Mouse (Mus musculus) gonadal fat pad, adult 2 months (tissue): ENCODE results near the gene Gm7168. TPM values are rescaled to one million over a fixed set of nuclear protein-coding genes. Genes with fewer than 3 reads are reported as not detected.
"Not testable (repeated sequence)": the region's sequence is repeated elsewhere in the genome, so short reads cannot be mapped to it uniquely, and the experiment has no call there.

Source experiments
- DNase-seq: peaks from one replicate; pipeline ENCODE4 v3.0.0-alpha.2; 2012; ENCODE audit warnings: low read depth
- polyA plus RNA-seq: library from polyadenylated mRNA; depleted of rRNA; stranded (reverse); fragments of >200 nt; gene quantifications from 2 replicates; pipeline ENCODE4 v1.2.3, GENCODE M21; 2012; rRNA removed

Gene Gm7168
- not detected in 2 replicates for polyA plus RNA-seq

DNA sequence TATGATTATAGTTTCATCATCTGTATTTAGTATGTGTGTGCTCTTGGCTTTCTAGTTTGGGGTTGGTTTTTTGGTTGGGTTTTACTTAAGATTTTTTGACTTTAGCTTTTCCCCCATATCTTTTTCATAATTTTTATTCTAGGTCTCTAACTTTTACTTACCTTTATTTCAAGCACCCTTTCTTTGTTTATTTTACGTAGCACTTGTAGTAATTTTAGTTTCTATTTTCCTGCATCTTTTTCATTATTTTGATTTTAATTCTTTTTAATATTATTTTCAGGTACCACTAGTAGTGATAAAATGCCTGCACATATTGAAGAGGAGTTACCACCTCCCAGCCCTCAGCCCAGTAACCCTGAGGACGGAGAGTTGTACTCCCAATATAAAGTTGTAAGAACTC lies at the start of gene Gm7168:
Gene Gm7168, plus strand, starts transcription at position 301 of the 400 bp plus-strand sequence.
- DNase-seq = not testable (repeated sequence)

DNA sequence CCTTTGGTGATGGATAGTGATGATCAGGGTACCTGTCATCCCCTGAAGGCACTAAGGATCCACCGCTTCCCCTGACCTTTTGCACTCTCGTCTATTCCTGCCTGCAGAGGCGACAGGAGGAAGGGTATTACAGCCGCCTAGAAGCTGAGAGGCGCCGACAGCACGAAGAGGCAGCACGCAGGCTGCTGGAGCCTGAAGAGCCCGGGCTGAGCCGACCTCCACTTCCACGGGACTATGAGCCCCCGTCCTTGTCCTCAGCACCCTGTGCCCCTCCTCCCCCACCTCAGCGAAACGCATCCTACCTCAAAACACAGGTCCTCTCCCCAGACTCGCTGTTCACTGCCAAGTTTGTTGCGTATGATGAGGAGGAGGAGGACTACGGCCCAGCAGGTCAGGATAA lies 49.3 kb upstream of the Gm7168 start:
- DNase-seq = no peak

DNA sequence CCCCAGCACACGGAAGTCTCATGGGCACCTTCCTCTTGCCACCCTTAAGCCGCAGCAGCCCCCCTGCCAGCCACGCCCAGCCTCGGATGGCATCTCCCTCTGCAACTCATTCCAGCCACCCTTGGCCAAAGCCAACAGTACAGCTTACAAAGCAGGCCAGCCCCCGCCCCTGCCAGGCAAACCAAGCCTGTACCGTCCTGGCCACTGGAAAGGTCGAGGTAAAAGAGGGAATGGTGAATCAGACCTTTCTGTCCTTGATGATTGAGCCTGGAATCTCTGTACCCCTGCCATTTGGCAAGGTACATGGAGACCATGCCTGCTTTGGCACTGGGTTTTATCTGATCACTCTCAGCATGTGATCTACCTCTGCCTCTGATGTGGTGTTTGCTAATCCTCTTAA lies 48.9 kb upstream of the Gm7168 start:
- no peak for DNase-seq

DNA sequence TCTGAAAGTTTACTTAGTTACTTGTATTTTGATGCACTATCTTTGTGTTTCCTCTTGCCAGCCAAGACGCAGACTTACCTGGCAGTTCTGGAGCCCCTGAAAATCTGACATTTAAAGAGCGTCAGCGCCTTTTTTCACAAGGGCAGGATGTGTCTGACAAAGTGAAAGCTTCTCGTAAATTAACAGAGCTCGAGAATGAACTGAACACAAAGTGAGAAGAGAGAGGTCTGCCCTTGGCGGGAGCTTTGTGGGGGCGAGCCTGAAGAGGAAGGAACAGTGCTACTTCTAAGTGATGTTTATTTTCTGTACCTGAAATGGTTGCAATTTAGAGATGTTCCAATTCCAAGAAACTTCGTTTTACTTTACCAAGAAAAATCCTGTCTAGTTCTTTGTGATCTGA lies 44.4 kb upstream of the Gm7168 start:
- DNase-seq = no peak

DNA sequence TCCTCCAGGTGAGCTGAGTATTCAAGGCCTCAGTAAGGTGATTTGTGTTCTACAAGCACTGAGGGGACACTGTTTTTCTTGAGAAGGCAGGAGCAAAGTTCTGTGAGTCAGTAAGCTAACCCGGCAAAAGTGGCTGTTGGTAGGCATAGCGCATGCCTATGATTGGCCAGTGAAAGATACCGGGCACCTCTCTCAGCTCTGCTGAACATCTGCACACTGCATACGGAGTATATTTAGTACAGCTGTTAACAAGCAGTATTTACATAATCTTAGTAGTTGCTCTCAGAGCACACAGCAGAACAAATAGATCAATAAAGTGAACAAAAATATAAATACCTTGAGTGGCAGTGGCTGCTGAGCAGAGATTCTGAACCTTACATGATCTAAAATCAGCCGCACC lies 41.1 kb upstream of the Gm7168 start:
- DNase-seq = no peak

DNA sequence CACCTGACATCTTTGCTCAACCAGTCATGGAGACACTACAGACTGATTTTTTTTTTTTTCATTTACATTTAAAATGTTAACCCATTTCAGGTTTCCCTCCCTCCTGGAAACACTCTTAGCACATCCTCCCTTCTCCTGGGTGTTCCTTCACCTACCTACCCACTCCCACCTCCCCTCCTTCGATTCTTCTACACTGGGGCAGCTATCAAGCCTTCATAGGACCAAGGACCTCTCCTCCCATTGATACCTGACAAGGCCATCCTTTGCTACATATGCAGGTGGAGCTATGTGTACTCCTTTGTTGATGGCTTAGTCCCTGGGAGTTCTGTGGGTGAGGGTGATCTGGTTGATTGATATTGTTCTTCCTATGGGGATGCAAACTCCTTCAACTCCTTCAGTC lies 40.5 kb upstream of the Gm7168 start:
- no peak for DNase-seq

DNA sequence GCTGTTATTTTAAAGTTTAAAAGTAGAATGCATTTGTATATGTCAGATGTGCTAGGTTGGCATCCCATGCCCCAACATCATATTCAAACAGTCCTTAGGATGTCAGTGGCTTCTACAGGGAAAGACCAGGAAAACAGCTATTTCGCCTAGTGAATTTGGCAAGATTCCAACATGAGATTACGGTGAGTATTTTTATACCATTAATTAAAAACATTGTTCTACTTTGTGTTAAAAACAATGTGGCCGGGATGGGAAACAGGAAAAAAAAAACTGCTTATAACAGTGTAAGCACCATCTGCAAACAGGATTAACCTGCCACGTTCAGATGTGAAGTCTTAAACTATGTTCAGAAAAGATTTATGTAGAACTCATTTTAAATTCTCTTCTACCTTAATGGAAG lies 34.2 kb upstream of the Gm7168 start:
- no peak for DNase-seq

DNA sequence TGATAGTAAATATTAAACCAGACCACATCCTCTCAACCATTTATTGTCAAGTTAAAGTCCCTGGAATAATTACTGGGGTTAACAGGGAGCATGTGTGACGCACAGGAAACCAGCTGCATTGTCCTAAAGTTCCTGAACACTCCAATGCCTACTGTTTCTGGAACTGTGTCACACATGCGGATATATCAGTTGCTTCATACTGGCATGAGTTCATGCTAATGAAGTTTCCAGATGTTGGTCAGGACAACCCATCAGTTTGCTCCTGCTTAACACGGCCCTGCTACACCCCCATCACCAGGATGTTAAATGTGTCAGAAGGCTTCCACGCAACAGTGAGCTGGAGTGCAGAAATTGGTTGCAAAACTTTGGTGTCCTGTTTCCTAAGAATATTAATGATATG lies 33.6 kb upstream of the Gm7168 start:
- DNase-seq = no peak

DNA sequence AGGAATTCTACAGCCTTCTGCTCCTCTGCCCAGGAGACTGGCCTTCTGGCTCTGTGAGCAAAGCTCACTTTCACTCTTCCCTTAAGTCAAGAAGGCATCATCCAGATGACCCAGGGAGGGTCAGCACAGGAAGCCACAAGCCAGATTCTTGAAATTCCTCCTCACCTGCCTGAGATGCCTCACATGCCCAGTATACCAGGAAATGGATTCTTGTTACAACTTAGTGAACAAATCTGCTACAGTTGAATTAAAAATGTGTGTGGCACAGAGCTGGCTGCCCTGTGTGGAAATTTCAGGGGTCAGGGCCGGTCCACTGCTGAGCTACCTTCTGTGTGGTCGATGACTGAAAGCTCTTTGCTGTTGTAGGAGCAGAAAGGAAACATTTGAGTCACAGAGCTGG lies 27.4 kb upstream of the Gm7168 start:
- no peak for DNase-seq

DNA sequence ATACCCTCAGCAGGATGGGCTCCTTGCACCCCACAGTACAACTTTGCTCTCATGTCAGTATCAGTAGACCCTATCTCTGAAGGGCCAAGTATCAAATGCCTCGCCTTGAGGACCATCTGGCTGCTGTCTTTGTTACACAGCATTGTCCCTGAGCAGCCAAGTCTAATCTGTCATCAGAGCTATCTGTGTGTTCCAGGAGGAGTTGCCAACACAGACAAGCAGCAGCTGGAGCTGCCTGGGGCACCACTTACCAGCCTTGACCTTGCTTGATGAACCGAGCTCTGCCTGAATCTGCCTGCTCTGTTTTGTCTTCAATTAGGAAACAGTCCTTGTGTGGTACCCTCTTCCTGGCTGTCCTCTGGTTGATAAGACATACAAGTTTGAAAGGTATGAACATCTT lies 24.8 kb upstream of the Gm7168 start:
- DNase-seq = peak; percentile 81

DNA sequence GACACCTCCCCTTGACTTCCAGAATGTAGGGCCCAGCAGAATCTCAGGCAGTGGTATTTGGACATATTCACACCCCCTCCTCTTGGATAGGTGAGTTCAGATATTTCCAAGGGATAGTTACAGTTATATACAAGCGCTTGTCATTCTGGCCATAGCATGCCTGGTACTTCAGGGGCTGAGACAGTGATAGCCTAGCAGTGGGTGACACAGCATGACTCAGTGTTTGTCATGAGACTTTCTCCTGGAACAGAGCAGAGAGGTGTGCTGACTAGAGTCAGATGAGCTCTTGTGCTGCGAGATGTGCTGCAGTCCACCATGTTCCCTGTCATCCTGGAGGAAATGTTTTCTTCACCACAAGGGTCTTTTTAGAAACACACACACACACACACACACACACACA lies 23.6 kb upstream of the Gm7168 start:
- DNase-seq = no peak

DNA sequence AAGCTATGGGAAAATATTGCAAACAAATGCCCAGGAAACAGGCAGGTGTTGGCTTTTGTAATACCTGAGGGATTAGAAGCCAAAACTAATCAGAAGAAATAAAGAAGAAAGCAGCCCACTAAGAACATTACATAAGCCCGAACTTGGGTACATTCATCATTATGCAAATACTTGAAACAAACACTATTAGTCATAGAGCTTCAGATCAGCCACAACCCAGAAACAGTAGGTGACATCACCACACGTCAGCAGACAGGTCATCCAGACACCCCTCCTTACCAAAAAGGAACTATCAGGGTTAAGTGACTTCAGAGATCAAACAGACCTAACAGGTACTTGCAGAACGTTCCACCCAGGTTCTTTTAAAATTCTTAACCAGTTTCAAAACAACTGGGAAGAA lies 22.2 kb upstream of the Gm7168 start:
- no peak for DNase-seq

DNA sequence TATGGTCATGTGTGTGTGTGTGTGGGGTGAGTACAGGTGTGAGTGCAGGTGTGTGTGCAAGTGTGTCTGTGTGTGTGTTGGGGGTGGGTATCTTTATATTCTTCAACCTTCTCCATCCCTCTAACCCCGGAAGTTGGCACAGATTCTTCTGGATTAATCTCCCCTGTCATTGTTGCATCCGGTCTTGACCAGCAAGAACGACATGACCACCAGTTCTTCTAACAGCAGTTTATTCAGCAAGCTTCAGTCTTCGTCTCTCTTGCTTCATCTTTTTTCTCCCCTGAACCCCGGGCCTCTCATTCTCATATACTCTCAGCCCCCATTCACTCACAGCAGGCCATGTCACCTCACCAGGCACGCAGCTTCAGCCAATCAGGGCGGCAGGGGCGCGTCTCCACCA lies 17.8 kb upstream of the Gm7168 start:
- DNase-seq = no peak

DNA sequence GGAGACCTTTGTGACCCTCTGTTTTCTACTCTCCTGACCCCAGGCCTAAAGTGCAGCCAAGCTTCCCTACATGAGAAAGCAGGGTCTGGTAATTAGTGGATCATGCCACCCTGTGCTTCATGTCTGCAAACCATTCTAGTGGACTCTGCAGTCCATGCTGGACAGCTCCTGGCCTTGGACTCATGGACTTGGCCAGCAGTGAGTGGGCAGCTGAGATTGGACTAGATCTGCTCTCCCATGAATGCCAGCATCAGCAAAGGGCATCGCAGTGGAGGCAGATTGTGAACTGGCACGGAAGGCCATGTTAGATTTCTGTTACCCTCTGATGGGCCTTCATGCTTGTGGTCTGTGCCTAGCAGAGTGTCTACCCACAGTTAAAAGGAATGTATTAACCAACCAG lies 12.8 kb upstream of the Gm7168 start:
- DNase-seq = not testable (repeated sequence)

DNA sequence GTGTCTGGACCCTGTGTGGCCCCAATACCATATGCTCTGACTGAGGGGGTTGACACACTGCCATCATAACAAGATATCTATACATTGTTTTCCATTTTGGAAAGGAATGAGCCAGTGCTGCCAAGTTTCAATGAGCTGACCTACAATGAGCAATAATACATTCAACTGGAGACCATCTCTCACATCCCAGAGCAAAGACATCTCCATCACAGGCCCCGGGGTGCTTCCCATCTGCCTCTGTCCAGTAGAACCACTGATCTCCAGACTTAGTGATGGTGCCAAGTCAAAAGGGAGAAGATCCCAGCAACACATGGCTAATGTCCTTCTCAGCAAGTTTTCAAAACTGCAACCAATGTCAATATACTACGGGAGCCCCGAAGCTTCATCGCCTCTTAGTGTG lies 10.4 kb upstream of the Gm7168 start:
- DNase-seq = no peak

DNA sequence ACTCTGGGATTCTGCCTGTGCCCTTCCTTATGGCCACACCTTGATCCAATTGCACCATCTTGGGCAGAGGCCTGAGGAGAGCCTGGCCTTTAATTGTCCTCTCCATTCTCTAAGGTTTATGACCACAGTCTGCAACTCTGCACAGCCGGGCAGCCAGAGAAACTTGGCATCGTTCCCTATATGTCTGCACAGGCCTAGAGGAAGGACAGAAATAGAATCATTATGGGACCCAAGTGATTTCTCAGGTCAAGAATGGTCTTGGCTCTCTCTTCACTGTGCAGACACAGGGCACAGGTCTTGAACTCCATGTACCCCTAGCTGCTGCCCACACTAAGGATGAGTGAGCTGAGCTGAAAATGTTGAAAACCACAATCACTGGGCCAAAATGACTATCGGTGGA lies 9.5 kb upstream of the Gm7168 start:
- DNase-seq = no peak

DNA sequence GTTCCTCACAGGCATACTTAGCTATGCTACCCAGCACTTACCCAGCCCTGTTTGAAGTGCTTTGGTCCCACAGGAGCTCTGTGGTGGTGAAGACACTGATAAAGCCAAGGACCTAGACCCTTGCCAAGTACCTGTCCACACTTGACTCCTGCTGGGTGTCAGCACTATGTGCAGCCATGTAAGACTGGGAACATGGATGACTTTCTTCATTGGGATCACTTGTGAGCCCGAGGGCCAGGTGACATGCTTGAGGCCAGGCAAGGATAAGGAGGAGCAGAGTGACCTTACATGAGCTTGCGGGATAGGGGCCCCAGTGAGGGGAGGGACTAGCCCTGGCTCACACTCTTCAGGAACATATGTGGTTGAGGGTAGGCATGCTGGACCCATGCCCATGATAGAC lies 8.9 kb upstream of the Gm7168 start:
- DNase-seq = not testable (repeated sequence)

DNA sequence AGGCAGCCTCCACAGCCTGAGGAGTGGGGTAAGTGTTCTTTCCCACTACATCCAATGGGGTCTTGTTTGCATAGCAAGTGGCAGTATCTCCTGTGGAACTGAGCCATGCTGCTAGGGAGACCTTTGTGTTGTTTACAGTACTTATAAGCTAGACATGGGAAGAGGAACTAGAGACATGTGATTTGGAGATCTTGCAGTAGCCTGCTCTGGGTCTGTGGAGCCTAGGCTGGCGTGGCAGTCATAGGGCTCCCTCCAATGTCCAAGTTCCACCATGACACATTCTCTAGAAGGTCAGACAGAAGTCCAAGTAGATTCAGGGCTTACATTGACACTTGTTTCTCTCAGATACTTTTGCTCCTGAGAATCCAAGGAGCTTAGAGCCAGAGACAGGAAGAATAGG lies 7.7 kb upstream of the Gm7168 start:
- no peak for DNase-seq

DNA sequence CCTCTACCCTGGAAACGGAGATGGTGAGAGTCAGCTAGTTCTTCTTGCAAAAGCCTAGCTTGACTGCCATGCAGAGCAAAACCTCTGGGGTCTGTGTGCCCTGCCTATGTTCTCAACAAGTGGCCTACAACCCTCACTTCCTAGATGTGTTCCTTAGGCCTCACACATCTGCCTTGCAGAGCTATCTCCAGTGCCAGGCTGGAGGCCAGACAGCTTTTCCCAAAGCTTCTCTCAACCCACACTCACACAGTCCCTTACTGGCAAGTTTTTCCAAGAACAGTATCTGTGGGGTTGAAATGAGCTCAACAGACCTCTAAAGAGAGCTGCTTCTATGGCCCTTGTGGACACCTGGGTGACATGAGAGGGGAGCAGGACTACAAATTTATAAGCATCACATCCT lies 3.4 kb downstream of the Gm7168 start:
- not testable (repeated sequence) for DNase-seq

DNA sequence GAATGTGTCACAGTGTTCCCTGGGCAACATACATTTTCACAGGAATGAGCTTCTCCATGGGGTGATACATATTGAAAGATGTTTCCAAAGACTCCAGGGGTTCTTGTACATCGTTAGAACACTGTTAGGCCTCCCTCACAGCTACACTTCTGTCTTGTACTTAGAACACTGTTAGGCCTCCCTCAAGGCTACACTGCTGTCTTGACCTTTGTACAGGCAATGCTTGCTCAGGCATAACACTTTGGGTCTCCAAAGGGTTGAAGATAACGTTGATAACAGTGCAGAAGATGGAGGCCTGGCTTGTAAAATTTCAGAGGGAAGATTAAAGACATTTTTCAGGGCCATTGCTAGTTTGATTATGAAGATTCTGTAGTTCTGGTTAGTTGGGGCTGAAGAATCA lies 10.0 kb downstream of the Gm7168 start:
- not testable (repeated sequence) for DNase-seq

DNA sequence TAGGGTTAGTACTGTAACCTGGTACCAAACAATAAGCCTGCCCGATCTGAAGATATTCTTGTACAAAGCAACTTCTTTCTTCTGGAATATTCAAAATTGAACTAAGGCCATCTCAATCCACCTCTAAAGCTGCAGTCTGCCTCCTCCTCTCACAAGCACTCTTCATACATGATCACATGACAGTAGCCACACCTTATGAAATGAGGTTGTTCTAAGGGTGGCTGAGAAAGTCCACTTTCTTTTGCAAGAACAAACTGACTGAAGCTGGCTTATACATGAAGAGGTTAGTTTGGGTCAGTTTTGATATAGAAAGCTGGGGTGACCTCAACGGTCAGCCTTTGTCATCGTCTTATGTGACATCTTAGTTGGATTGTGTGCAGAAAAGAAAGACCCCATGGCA lies 14.1 kb downstream of the Gm7168 start:
- DNase-seq = not testable (repeated sequence)

DNA sequence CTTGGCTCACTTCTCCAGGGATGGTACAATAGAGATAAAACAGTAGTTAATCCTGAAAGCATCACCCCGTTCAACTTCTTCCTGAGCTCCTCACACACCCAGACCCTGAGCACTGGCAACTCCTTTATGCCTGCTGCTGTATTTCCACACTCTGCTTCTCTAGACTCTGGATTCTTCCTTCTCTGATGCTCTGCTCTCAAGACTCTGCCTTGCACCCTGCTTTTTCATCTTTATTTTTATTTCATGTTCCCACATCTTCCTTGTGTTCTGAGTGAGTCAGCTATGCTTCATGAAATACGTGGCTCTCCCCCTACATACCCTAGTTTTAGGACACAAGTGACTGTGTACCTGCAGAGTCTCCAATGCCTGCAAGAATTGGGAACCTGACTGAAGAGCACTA lies 16.9 kb downstream of the Gm7168 start:
- DNase-seq = not testable (repeated sequence)

DNA sequence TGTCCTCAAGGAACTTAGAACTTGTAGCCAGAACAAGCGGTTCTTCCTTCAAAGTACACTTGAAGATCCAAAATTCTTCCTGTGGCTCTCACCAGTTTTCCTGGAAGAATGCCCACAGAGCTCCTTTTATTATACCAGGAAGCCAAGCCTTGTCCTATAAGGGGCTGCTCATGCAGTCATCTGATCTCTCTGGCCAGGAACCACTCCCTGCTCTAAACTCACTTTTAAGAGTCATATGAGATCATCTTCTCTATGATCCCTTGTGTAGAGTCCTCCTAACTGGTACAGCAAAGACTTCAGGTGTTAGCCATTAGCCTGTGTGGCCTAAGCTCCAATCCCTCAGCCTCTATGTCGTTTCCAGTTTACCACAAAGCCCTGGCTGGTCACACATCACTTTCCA lies 21.7 kb downstream of the Gm7168 start:
- DNase-seq = not testable (repeated sequence)

DNA sequence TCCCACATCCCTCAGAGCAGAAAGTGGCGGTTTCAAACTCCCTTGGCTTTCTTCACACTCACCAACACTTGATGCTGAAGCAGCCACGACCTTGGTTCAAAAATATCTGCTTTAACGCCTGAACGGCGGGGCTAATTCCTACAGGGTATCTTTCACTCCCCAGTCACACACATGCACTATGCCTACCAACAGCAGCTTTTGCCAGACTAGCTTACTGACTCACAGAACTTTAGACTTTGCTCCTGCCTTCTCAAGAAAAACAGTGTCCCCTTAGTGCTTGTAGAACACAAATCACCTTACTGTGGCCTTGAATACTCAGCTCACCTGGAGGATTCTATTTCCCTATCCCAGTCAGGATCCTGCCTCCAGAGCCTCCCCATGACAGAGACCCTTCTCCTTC lies 22.6 kb downstream of the Gm7168 start:
- not testable (repeated sequence) for DNase-seq

DNA sequence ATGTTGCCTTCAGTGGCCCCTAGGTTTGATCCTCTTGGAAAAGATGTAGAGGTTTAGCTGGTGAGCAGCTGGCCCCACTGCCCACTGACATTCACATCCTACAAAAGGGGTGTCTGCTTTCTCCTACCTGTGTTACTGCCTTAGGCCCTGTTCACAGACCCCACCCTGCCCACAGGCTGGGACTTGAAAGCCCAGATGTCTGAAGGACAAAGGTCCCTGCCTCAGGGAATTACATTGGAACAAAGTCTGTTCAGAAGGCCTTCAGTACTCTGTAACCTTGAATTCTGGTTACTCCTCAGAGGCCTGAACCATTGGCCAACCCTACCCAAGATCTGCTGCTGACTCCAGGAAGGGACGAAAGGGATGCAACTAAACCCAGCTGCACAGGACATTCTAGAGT lies 39.5 kb downstream of the Gm7168 start:
- no peak for DNase-seq
